Mouse (Mus musculus) skeletal muscle tissue, postnatal 0 days (tissue): Measurements from ENCODE around the gene Olfr1355. TPM values are rescaled to one million over a fixed set of nuclear protein-coding genes. Genes with fewer than 3 reads are reported as not detected.

ENCODE experiments used
- polyA plus RNA-seq: library from polyadenylated mRNA; unstranded; fragments of >200 nt; fragmentation: Nextera tagmentation; extraction: Ambion mirVana; gene quantifications from 2 replicates; pipeline ENCODE4 v1.2.1, GENCODE M21; 2015

The Olfr1355 gene
- polyA plus RNA-seq, result not detected in 2 replicates

GRCm38 (mm10) chr10:78875240-78875639 is at the start of gene Olfr1355:
TSS of gene Olfr1355 (plus strand) at chr10:78875540.

DNA sequence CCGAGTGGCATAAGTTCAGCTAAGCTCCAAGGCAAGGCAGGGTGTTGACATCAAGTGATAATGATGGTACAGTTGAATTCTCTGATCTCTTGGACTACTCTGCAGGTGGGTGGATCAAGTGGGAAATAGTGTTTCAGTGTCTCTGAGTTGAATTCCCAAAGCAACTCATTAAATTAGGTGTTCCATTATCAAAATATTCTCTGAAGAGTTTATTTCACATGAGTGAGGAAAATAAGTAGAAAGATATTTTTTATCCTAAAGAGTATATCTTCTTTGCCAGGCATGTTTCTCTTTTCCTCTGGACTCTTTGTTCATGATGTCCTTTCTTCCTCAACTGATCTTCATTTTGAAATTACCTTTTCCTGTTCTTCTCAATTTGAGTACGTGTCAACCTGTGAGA is 23.3 kb upstream of the Olfr1355 start, which contains the start of gene Olfr1356:
TSS of gene Olfr1356 (minus strand) at position 101 of the 400 bp plus-strand sequence.

DNA sequence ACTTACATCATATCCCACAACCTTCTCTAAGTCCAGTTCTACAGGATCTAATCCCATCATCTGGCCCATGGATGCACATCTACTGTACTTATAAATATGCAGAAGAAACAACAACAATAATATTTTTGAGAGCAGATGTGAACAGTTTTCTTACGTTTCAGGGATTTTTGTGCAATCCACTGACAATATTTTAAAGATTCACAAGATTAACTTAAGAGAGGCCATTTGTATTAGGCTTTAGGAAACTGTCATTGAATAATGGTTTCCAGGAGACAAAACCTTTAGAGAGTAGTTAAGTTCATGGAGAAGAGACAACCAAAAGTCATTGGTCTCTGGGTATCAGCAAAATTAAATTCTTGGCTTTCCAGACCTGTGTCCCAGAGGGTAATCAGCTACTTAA is 37.5 kb downstream of the Olfr1355 start, which contains the start of gene Olfr1354:
TSS of gene Olfr1354 (plus strand) at position 301 of the 400 bp plus-strand sequence.

Other genes with a start within 250 kb of the Olfr1355 start
- 8.4 TPM in 1 of 2 replicates, not detected in the other for gene Casp14, start 157.2 kb upstream of the Olfr1355 start, polyA plus RNA-seq
- gene Ccdc105, start 122.5 kb upstream of the Olfr1355 start, polyA plus RNA-seq, result not detected in 2 replicates
- 0.24 and 0.53 TPM in 2 replicates for gene Slc1a6, start 95.0 kb upstream of the Olfr1355 start, polyA plus RNA-seq
- not detected in 2 replicates for gene Olfr1356, start 23.4 kb upstream of the Olfr1355 start, polyA plus RNA-seq
- gene Olfr1354, start 37.6 kb downstream of the Olfr1355 start, polyA plus RNA-seq, result not detected in 2 replicates
- gene Olfr8, start 75.1 kb downstream of the Olfr1355 start, polyA plus RNA-seq, result not detected in 2 replicates
- not detected in 2 replicates for gene Olfr1353, start 87.8 kb downstream of the Olfr1355 start, polyA plus RNA-seq
- not detected in 2 replicates for gene Olfr1352, start 105.5 kb downstream of the Olfr1355 start, polyA plus RNA-seq
- not detected in 2 replicates for gene Olfr1351, start 136.9 kb downstream of the Olfr1355 start, polyA plus RNA-seq
- not detected in 2 replicates for gene Olfr57, start 153.2 kb downstream of the Olfr1355 start, polyA plus RNA-seq
- gene 2610008E11Rik, start 222.1 kb downstream of the Olfr1355 start, polyA plus RNA-seq, result 11.1 and 11.4 TPM in 2 replicates